Mouse (Mus musculus) brain, embryonic 14.5 days (tissue): ENCODE data around the gene Ppp5c. TPM values are rescaled to one million over a fixed set of nuclear protein-coding genes. Genes with fewer than 3 reads are reported as not detected.

Experiments
- DNase-seq: peaks from one replicate; pipeline ENCODE4 v3.0.0-alpha.2; 2011; ENCODE audit warnings: low read depth
- CTCF ChIP-seq: fragments of 200-500 bp; IDR thresholded peaks from 2 replicates; pipeline ENCODE4 v1.5.1; 2012; ENCODE audit warnings: inconsistent platforms, mild to moderate bottlenecking, moderate library complexity, borderline replicate concordance; ENCODE audit not compliant: insufficient read depth, insufficient read length; ENCODE audit errors: extremely low read depth
- POLR2A ChIP-seq: fragments of 200-500 bp; IDR thresholded peaks from 2 replicates; pipeline ENCODE4 v1.6.1; 2012; ENCODE audit warnings: mild to moderate bottlenecking, inconsistent platforms, borderline replicate concordance; ENCODE audit not compliant: poor library complexity, insufficient read depth, insufficient read length, severe bottlenecking; ENCODE audit errors: extremely low read depth
- polyA plus RNA-seq: library from polyadenylated mRNA; depleted of rRNA; stranded (reverse); fragments of >200 nt; gene quantifications from 2 replicates; pipeline ENCODE4 v1.2.3, GENCODE M21; 2012

The Ppp5c gene
- polyA plus RNA-seq, 1 experiment = 164 TPM

DNA sequence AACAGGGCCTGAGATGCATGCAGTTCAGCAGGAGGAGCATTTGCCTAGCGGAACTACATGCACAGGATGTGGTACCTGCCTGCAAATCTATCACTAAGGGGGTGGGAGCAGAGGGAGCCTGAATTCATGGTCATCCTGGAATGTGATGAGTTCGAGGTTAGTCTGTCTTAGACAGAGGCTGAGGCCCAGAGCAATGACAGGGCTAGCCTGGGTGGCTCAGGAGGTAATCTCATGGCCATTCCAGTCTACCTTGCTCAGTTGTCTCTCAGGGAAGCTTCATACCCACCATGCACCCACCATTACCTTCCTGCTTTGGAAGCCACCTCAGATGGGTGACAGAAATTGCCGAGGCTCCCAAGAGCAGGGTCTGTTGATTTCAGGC is 31.7 kb upstream of the Ppp5c start:
- no peak for TF ChIP-seq CTCF
- TF ChIP-seq POLR2A = no peak

DNA sequence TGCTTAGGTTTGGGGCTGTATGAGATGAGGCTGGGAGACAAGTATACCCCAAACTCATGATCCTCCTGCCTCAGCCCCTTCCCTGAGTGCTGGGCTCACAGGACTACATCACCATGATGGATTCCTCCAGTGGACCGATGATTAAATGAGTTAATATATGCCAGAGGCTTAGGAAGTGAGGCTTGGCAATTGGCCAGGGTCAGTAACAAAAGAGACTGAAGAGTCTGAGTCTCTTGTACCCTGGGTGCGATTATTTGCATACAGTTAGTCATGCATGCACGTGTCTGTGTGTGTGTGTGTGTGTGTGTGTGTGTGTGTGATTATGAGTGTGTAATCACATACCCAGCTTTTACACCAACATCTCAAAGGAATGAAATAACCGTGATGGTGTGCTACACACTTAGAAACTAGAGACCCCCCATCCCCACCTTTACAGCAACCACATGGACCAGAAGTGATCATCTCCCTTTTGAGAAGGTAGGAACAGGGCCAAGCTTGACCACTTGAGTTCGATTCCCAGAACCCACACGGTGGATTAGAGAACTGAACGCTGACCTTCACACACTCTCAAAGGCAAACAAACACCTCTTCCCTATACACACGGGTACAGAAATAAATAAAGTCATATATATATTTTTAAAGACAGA is 31.2 kb upstream of the Ppp5c start:
- TF ChIP-seq POLR2A = no peak
- TF ChIP-seq CTCF = no peak
- DNase-seq = peak; percentile 93

More for the DNA sequence above, 31.7 kb upstream of the Ppp5c start:
- DNase-seq = no peak

DNA sequence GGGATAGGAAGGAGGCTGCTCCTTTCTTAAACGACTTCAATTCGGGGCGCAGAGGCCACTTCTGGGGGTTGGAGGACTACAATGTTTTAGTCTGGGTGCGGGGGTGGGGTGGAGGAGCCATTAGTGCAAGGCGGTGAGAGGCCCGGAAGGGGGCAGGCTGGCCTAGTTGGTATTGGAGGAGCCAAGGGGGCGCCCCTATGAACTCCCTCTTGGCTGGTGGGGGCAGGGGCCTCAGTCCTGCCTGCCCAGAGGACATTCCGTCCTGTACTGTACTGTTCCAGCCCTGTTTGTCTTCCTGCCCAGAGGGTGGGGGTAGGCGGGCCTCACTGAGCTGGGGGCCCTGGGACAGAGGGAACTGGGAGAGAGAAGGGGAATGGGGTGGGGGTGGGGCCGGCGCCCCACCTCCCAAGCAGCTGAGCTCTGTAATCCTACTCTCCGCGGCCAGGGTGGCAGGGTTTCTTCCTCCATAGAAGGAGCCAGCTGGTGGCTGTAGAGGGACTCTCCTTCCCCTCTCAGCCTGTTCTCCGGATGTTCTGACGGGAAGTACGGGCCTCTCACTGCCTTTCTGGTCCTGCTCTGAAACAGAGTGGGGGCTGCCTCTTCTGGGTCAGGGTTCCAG is 30.5 kb upstream of the Ppp5c start:
- no peak for TF ChIP-seq POLR2A
- peak; percentile 82 for DNase-seq

DNA sequence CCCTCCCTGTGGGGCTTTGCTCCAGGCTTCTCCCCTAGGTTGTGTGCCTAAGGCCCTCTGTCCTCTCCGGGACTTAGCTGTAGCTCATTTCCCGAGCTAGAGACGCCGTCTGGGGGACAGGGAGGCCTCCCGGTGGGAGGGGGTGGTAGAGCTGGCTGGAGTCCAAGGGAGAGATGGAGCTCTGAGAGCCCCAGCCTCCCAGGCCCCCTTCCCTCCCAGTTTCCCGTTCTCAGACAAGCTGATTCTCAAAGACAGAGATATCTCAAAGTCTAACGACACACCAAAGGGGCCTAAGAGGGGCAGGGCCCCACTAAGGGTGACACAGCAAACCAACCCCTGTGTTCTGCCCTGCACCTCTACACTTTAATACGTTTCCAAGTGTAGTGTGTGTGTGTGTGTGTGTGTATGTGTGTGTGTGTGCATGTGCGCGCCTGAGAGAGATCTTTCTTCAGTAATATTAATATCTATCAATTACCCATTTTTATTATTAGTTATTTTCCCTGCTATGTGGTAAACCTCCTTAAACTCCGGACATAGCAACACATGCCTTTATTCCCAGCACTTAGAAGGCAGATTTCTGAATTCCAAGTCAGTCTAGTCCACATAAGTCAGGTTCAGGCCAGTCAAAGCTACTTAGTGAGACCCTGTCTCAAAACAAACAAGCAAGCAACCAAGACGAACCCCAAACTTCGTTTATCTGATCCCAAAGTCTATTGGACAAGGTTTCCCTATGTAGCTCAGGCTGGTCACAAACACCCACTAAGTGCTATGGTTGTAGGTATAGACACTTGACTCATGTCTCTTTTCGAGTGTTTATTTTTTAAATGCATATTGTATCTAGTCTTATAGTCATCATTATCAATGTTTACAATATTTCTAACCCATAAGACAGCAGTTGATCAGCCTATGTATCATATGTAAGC is 29.1 kb upstream of the Ppp5c start:
- peak; percentile 76 for DNase-seq
- TF ChIP-seq CTCF (no peak), POLR2A (no peak)

DNA sequence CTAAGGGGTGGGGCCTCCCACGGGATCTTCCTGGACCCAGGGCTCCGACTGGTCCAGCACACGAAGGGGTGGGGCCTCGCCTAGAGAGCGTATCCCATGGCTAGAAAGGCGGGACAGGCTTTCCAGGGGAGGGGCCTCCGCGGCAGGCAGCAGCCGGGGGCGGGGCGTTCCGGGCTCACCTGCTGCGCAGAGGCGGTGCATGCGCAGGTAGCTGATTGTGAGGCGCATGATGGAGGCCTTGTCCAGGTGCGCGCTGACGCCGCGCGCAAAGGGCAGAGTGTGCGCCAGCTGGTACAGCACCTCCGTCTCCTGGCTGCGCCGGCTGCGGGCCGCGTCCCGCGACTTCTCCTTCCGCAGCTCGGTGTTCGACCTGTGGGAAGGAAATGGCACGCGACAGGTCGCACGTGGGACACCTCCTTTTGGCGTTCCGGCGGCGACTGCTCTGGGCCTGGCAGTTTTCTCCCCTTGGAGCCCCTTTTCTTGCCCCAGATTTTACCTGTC is 28.4 kb upstream of the Ppp5c start:
- TF ChIP-seq CTCF (no peak), POLR2A (peak; percentile 21; the same call in 1 of the 2 replicates)

DNA sequence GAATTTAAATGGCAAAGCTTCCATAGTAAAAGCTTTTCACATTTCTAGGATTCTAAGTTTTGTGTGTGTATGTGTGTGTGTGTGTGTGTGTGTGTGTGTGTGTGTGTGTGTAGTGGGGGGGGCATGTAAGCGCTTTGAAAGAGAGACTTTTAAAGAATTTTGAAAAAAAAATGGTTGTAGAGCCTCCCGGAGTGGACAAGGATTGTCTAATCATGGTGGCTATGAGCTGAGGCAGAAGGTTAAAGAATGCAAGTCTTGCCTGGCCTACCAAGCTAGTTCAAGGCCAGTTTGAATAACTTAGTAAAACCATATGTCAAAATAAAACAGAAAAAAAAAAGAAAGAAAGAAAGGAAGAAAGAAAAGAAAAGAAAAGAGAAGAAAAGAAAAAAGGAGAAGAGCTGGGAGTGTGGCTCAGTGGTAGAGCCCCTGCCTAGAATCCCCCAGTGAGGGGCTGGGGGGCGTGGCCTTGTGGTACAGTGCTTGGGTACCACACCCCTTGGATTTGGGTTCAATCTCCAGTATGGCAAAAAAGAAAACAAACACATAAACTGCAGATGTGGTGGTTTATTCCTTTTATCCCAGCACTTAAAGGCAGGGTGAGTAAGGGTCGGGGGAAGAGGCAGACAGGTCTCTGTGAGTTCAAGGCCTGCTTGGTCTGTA is 27.7 kb upstream of the Ppp5c start:
- TF ChIP-seq CTCF (no peak), POLR2A (no peak)
- DNase-seq = no peak

More for the DNA sequence above, 28.4 kb upstream of the Ppp5c start:
- peak; percentile 92 for DNase-seq

DNA sequence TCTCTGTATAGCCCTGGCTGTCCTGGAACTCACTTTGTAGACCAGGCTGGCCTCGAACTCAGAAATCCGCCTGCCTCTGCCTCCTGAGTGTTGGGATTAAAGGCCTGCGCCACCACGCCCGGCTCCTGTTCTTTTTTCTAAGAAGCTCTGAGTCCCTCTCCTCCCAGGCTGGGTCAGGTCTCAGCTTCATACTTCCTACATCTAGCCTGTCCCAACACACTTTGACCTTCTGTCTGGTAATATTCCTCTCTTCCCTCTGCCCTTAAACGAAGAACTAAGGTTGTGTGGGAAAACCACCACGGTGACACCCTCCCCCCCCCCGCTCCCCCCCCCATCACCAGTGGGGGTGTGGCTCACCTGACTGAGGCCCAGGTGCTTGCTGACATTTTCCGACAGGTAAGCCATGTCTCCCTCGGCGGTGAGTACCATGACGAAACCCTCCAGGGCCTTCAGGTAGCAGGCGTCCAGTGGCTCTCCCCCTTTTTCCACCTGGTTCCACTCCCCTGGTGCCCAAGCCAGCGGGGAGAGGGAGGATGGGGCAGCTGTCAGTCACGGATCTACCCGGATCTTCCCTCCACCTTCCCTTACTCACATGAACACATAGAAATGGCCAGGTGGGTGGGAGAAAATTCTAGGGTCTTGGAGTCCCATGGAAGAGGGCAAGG is 26.7 kb upstream of the Ppp5c start:
- no peak for DNase-seq
- no peak for TF ChIP-seq CTCF
- TF ChIP-seq POLR2A = no peak

DNA sequence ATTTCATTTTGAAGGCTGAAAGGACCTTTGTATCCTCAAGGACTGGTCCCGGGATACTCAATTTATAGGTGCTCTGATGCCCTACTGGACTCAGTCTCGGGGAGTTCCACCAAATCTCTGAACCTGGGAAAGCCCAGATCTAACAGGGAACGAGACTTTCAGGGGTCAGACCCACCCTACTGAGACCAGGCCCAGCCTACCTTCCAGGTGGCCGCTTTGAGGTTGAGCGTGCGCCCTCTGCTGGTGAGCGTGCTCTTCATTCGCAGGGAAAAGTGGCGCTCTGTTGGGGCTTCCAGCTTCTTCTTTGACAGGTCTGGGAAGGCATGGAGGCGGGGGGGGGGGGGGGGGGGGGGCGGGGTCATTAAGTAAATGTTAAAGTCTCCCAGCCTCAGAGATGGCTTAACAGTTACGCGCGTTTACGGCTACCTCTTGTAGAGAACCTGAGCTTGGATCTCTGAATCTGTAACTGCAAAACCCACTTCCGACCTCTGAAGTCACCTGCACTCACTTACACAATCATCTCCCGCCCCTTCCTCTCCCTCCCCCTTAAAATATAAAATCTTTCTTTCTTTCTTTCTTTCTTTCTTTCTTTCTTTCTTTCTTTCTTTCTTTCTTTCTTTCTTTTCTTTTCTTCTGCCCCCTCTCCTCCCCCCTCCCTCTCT is 23.3 kb upstream of the Ppp5c start:
- peak; percentile 72 for DNase-seq
- TF ChIP-seq POLR2A = no peak
- peak; percentile 84 for TF ChIP-seq CTCF

DNA sequence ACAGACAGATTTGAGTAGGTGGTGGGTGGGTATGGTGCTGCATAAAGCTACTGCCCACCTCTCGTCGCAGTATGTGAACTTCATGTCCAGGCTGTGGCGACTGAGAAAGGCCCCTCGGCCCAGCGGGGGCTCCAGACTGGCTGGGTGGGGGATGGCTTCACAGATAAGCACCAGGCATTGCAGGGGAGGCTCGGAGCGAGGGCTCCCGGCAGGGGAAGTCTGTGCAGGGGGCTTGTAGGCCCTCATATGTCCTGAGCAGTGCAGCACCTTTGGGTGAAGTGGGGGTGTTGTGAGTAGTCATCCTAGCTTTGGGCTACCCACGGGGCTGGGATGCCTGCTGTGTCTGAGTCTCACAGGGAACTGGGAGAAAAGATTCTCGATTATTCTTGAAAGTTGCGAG is 22.8 kb upstream of the Ppp5c start:
- TF ChIP-seq POLR2A (no peak), CTCF (no peak)
- no peak for DNase-seq
